Mouse (Mus musculus) stomach, postnatal 0 days (tissue): Measurements from ENCODE around the gene Prss53. TPM values are rescaled to one million over a fixed set of nuclear protein-coding genes. Genes with fewer than 3 reads are reported as not detected.

Experiments used
- ATAC-seq: fragments of 200-750 bp; cut with Nextera tagmentation; 2 replicates; pipeline ENCODE4 v1.8.0; 2017; ENCODE audit not compliant: low FRiP score, low TSS enrichment
- DNase-seq: peaks from one replicate; pipeline ENCODE4 v3.0.0-alpha.2; 2016; ENCODE audit warnings: low spot score
- H3K27ac ChIP-seq: fragments of 300-500 bp; sonication (generic); replicated peaks from 2 replicates; pipeline ENCODE4 v1.5.1; 2014; ENCODE audit warnings: mild to moderate bottlenecking, control low read depth
- H3K27me3 ChIP-seq: fragments of 300-500 bp; sonication (generic); 2 replicates; pipeline ENCODE4 v1.6.1; 2014; ENCODE audit warnings: low read length; ENCODE audit not compliant: control insufficient read depth, insufficient read depth
- H3K36me3 ChIP-seq: fragments of 300-500 bp; sonication (generic); 2 replicates; pipeline ENCODE4 v1.6.1; 2014; ENCODE audit warnings: low read length, mixed read lengths; ENCODE audit not compliant: control insufficient read depth, insufficient read depth
- H3K4me1 ChIP-seq: fragments of 300-500 bp; sonication (generic); replicated peaks from 2 replicates; pipeline ENCODE4 v1.6.1; 2014; ENCODE audit warnings: antibody characterized with exemption; ENCODE audit not compliant: control insufficient read depth, insufficient read depth
- H3K4me2 ChIP-seq: fragments of 300-500 bp; sonication (generic); replicated peaks from 2 replicates; pipeline ENCODE4 v1.6.1; 2014; ENCODE audit warnings: low read depth, mild to moderate bottlenecking, control low read depth, moderate library complexity
- H3K4me3 ChIP-seq: fragments of 300-500 bp; sonication (generic); 2 replicates; pipeline ENCODE4 v1.5.1; 2014; ENCODE audit warnings: low read depth, low read length, control low read depth
- H3K9ac ChIP-seq: fragments of 300-500 bp; sonication (generic); 2 replicates; pipeline ENCODE4 v1.6.1; 2014; ENCODE audit warnings: mild to moderate bottlenecking, low read length, control low read depth, mixed read lengths
- H3K9me3 ChIP-seq: fragments of 300-500 bp; sonication (generic); 2 replicates; pipeline ENCODE4 v1.6.1; 2016; ENCODE audit warnings: low read length; ENCODE audit not compliant: control insufficient read depth
- CTCF ChIP-seq: IDR thresholded peaks from 2 replicates; pipeline ENCODE4 v1.5.1; 2016; ENCODE audit warnings: antibody characterized with exemption, low read depth, mild to moderate bottlenecking, moderate library complexity
- EP300 ChIP-seq: optimal IDR thresholded peaks from 2 replicates; pipeline ENCODE3; 2016; ENCODE audit warnings: antibody characterized with exemption
- WGBS: fragments of 180-500 bp; shearing (Covaris S2); extraction: QIAGEN DNeasy Blood & Tissue Kit; methylation state at CpG from one replicate; pipeline ENCODE4 v1.1.7; 2014; 5-methylcytosine and 5-hydroxymethylcytosine counted together
- polyA plus RNA-seq: library from polyadenylated mRNA; unstranded; fragments of >200 nt; fragmentation: Nextera tagmentation; extraction: Ambion mirVana; gene quantifications from 2 replicates; pipeline ENCODE4 v1.2.1, GENCODE M21; 2015

The Prss53 gene
- 0.23 and 0.35 TPM in 2 replicates for polyA plus RNA-seq

GRCm38 (mm10) chr7:127890798-127891197 is at the start of gene Prss53:
Gene Prss53 (minus strand): TSS chr7:127890970.
- no peak for TF ChIP-seq EP300
- no peak for TF ChIP-seq CTCF
- ATAC-seq: no peak
- DNase-seq: peak; percentile 79
- H3K9ac ChIP-seq: no peak within 1 kb of the TSS
- H3K36me3 ChIP-seq: peaks cover 7% of the 10 kb centered on the region; the same call in 1 of the 2 replicates
- no peak within 1 kb of the TSS for H3K27ac ChIP-seq
- no peaks in the 10 kb centered on the region for H3K4me1 ChIP-seq
- no peaks in the 10 kb centered on the region for H3K27me3 ChIP-seq
- H3K4me2 ChIP-seq: no peak within 1 kb of the TSS
- H3K9me3 ChIP-seq: no peaks in the 10 kb centered on the region
- no peak within 1 kb of the TSS for H3K4me3 ChIP-seq
- 24% methylated on average over 4 of the region's 4 CpGs for WGBS

DNA sequence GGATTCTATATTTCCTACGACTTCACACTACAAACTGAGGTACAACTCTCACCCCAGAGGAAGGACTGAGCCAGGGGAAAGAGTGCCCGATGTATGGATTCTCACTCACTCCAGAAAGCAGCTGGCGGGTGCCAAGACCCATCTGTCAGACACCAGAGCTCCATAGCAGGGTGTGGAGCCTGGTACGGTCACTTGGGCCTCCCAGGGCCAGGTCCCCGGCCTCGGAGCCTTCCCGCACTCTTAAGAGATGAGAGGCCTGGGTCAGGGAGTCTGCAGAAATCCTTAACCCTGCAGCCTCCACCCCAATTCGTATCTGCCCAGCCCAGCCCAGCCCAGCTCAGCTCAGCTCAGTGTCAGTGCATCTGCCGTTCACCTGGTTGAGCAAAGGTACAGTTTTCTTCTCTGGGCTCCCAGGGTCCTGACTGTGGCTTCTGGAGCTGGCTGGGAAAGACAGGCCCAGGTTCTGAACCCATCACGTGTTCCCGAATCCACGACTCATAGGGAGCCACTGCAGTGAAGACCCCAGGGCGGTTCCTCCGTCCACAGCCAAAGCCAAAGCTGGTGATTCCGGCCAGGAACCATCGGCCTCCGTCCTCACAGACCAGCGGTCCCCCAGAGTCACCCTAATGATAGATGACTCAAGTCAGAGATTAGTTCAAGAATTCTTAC is 45.6 kb upstream of the Prss53 start:
- Histone ChIP-seq H3K4me1 (peaks cover 3% of the 10 kb centered on the region; the same call in 1 of the 2 replicates), H3K4me2 (peak overlapping the region; percentile 98), H3K36me3 (no peaks in the 10 kb centered on the region), H3K9me3 (no peaks in the 10 kb centered on the region), H3K4me3 (peak overlapping the region; percentile 67), H3K9ac (peak overlapping the region; percentile 80), H3K27me3 (no peaks in the 10 kb centered on the region), H3K27ac (peak overlapping the region; percentile 89; the same call in 1 of the 2 replicates)
- WGBS: 48% methylated on average over 18 of the region's 18 CpGs
- ATAC-seq: no peak
- no peak for DNase-seq
- TF ChIP-seq EP300: no peak
- TF ChIP-seq CTCF: no peak

GRCm38 (mm10) chr7:127935748-127936159 is 45.0 kb upstream of the Prss53 start:
- H3K4me2 ChIP-seq: peak overlapping the region; percentile 98
- H3K4me3 ChIP-seq: peak overlapping the region; percentile 67
- H3K9me3 ChIP-seq: no peaks in the 10 kb centered on the region
- no peak for TF ChIP-seq EP300
- no peak for TF ChIP-seq CTCF
- H3K36me3 ChIP-seq: no peaks in the 10 kb centered on the region
- no peak for DNase-seq
- peak; percentile 22 for ATAC-seq
- peak overlapping the region; percentile 80 for H3K9ac ChIP-seq
- under 1% methylated on average over 38 of the region's 38 CpGs for WGBS
- H3K27me3 ChIP-seq: no peaks in the 10 kb centered on the region
- H3K4me1 ChIP-seq: peaks cover 5% of the 10 kb centered on the region
- H3K27ac ChIP-seq: peak overlapping the region; percentile 89

GRCm38 (mm10) chr7:127935028-127935722 is 44.4 kb upstream of the Prss53 start:
- WGBS: 5% methylated on average over 32 of the region's 32 CpGs

DNA sequence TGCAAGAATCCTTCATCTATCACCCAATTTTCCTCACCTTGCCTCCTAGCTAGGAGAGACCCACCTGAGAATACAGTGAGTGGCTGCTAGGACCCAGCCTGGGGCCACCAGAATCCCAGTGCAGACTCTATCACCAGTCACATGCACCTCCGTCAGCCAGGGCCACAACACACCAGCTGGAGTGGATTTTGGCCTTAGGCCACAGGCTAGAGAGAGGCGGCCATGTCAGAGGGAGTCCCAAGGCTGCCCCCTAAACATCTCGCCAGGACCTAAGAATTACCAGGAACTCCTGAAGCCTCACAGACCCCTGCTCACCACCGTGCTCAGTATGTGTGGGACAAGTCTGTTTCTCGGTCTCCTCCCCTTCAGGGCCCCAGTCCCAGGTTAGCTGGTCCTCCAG is 43.3 kb upstream of the Prss53 start:
- WGBS: 74% methylated on average over 5 of the region's 5 CpGs

More at GRCm38 (mm10) chr7:127935028-127935722, 44.4 kb upstream of the Prss53 start:
- Histone ChIP-seq H3K27ac (peak overlapping the region; percentile 89), H3K9me3 (no peaks in the 10 kb centered on the region), H3K27me3 (no peaks in the 10 kb centered on the region), H3K4me1 (peaks cover 5% of the 10 kb centered on the region), H3K4me3 (peak overlapping the region; percentile 67), H3K9ac (peak overlapping the region; percentile 80), H3K36me3 (no peaks in the 10 kb centered on the region), H3K4me2 (peak overlapping the region; percentile 98)
- no peak for TF ChIP-seq EP300
- TF ChIP-seq CTCF: peak; percentile 99
- DNase-seq: peak; percentile 94
- peak; percentile 87 for ATAC-seq

More for the DNA sequence above, 43.3 kb upstream of the Prss53 start:
- no peak for TF ChIP-seq CTCF
- no peak for TF ChIP-seq EP300
- H3K9ac ChIP-seq: no peak overlapping the region
- peaks cover 5% of the 10 kb centered on the region for H3K4me1 ChIP-seq
- H3K9me3 ChIP-seq: no peaks in the 10 kb centered on the region
- no peak overlapping the region for H3K4me3 ChIP-seq
- ATAC-seq: no peak
- H3K36me3 ChIP-seq: no peaks in the 10 kb centered on the region
- H3K27me3 ChIP-seq: no peaks in the 10 kb centered on the region
- H3K4me2 ChIP-seq: no peak overlapping the region
- no peak for DNase-seq
- no peak overlapping the region for H3K27ac ChIP-seq
